ENCODE assay signal across 10 mouse cellular contexts in the genomic region with DNA sequence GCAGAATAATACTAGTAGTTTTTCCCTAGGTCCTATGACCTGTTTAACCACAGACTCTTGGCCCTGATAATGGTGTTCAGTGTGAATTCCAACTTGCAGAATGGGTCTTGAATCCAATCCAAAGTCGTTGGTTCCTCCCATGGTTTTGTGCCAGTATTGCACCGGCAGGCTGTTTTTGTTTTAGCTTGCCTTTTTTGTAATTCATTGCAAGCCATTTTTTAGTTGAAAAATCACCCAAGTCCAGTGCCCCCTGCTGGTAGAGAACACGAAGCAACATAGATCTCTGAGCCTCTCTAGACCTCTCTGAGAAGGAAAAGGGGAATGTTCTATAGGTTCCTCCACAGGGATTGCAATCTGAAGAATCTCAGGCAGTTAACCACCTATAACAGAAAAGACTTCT. TPM values are rescaled to one million over a fixed set of nuclear protein-coding genes. Genes with fewer than 3 reads are reported as not detected.
DNase-seq lines count a peak whose midpoint lies in the region; ATAC-seq and TF ChIP-seq lines count a peak whose summit lies in the region.
"Had no signal": no experiment of that assay in that cellular context is flagged by ENCODE, and none has a peak within 500 bp of the region (broad histone marks: within the 10 kb centered on the region; RNA-seq: fewer than 3 reads in every experiment).

No protein-coding gene starts in this region.

- H3K4me2 ChIP-seq in liver, postnatal 0 days (ENCODE audit: low read depth, low read length): no peak overlapping the region
- H3K4me2 ChIP-seq: heart, embryonic 15.5 days had no signal

- no peaks in the 10 kb centered on the region for H3K9me3 ChIP-seq in liver, postnatal 0 days (ENCODE audit: low read length)
- H3K9me3 ChIP-seq: heart, embryonic 15.5 days had no signal

- 17% methylated on average over 3 of the region's 3 CpGs for WGBS in liver, postnatal 0 days (ENCODE audit: insufficient replicate concordance)

- ATAC-seq in liver, postnatal 0 days: no peak
- ATAC-seq: Patski had no signal

- no peak for TF ChIP-seq EP300 in liver, postnatal 0 days (IDR thresholded peaks at IDR 0.05; ENCODE audit: low read depth)

- TF ChIP-seq CTCF in liver, postnatal 0 days (IDR thresholded peaks at IDR 0.05; ENCODE audit: low read depth): peak; percentile 65

- H3K27ac ChIP-seq in liver, postnatal 0 days (ENCODE audit: low read depth): no peak overlapping the region
- H3K27ac ChIP-seq: heart, embryonic 15.5 days had no signal

- H3K36me3 ChIP-seq in liver, postnatal 0 days (replicated peaks; ENCODE audit: insufficient read depth, low read length): no peaks in the 10 kb centered on the region
- H3K36me3 ChIP-seq: heart, embryonic 15.5 days had no signal

- no peak overlapping the region for H3K9ac ChIP-seq in liver, postnatal 0 days (replicated peaks)
- H3K9ac ChIP-seq: heart, embryonic 15.5 days had no signal

- no peaks in the 10 kb centered on the region for H3K4me1 ChIP-seq in liver, postnatal 0 days (ENCODE audit: insufficient read depth)
- H3K4me1 ChIP-seq: heart, embryonic 15.5 days had no signal

- DNase-seq in cerebellum, postnatal 10 days: peak; percentile 12 to 27
- DNase-seq in cerebellum, adult 11-12 months: no peak
- DNase-seq in liver, postnatal 0 days: no peak
- DNase-seq in liver: no peak
- DNase-seq in c-Kit-positive CD71-negative TER-119-negative erythroid progenitor cells, embryonic 14.5 days (ENCODE audit: low read depth): peak; percentile 13
- DNase-seq in mesoderm, embryonic 11.5 days (ENCODE audit: low read depth, low spot score): peak; percentile 29
- DNase-seq in ovary, postnatal 14 days (ENCODE audit: low spot score): no peak
- DNase-seq in gastrocnemius, postnatal 25 days: no peak

- no peak overlapping the region for H3K4me3 ChIP-seq in liver, postnatal 0 days (ENCODE audit: low read depth, low read length)
- H3K4me3 ChIP-seq: heart, embryonic 15.5 days had no signal

- H3K27me3 ChIP-seq in liver, postnatal 0 days (ENCODE audit: insufficient read depth, low read length): no peaks in the 10 kb centered on the region
- H3K27me3 ChIP-seq: heart, embryonic 15.5 days; Patski had no signal

RNA-seq across cellular contexts. Expression of gene 1600015I10Rik, which starts 17.7 kb away (rescaled TPM):
- polyA plus RNA-seq in liver, postnatal 0 days (2015; fragmentation: Nextera tagmentation; extraction: Ambion mirVana): not detected in 2 replicates
- total RNA-seq in gastrocnemius, postnatal 25 days (2021): not detected
- polyA plus RNA-seq: heart, embryonic 15.5 days; Patski had no signal

RNA-seq across cellular contexts. Expression of gene Aoc1, which starts 39.3 kb away (rescaled TPM):
- polyA plus RNA-seq in liver, postnatal 0 days (2015; fragmentation: Nextera tagmentation; extraction: Ambion mirVana): 0.11 TPM in 2 replicates
- total RNA-seq in gastrocnemius, postnatal 25 days (2021): not detected
- polyA plus RNA-seq: heart, embryonic 15.5 days had no signal

Comparison
In these comparisons a context has a peak if more than half of its experiments do, and no peak if none do; other contexts are left out.
1. DNase-seq: peak in cerebellum, postnatal 10 days (2 of 2), c-Kit-positive CD71-negative TER-119-negative erythroid progenitor cells, embryonic 14.5 days (single experiment) and mesoderm, embryonic 11.5 days (single experiment); none in cerebellum, adult 11-12 months (single experiment), liver, postnatal 0 days (single experiment), liver (single experiment), ovary, postnatal 14 days (single experiment) and gastrocnemius, postnatal 25 days (single experiment).